ENCODE assay signal across 10 mouse cellular contexts in the genomic region with DNA sequence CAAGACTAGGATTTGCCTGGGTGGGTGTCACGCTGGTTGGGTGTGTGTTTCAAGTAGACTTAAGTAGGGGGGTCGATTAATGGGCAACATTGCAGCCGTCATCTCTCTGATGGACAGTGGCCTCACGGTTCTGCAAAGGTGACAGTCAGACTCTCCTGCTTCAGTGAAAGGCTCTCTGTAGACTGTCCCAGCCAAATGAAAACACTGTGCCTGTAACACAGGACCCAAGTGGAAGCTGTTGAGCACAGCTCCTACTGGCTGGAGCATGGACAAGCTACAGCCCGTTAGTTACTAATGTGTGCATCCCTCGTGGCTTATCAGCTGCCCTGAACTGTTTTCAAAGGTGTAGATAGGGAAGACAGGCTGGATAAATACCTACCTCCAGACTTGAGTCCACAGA. TPM values are rescaled to one million over a fixed set of nuclear protein-coding genes. Genes with fewer than 3 reads are reported as not detected.
DNase-seq lines count a peak whose midpoint lies in the region; ATAC-seq and TF ChIP-seq lines count a peak whose summit lies in the region.
"Had no signal": no experiment of that assay in that cellular context is flagged by ENCODE, and none has a peak within 500 bp of the region (broad histone marks: within the 10 kb centered on the region; RNA-seq: fewer than 3 reads in every experiment).

No protein-coding gene starts in this region.

- no peaks in the 10 kb centered on the region for H3K9me3 ChIP-seq in embryonic facial prominence, embryonic 15.5 days (replicated peaks)
- H3K9me3 ChIP-seq in hindbrain, embryonic 10.5 days: no peaks in the 10 kb centered on the region
- H3K9me3 ChIP-seq in midbrain, postnatal 0 days (ENCODE audit: low read length): no peaks in the 10 kb centered on the region

- TF ChIP-seq CTCF in layer of hippocampus, adult 2 months (conservative IDR thresholded peaks at IDR 0.05): no peak
- TF ChIP-seq CTCF in midbrain, postnatal 0 days (IDR thresholded peaks at IDR 0.05): no peak

- DNase-seq in layer of hippocampus, adult 2 months (ENCODE audit: low spot score in 2 of 2): no peak
- DNase-seq in layer of hippocampus, adult 9-10 months (ENCODE audit: low spot score): no peak
- DNase-seq in hindbrain, embryonic 10.5 days (ENCODE audit: low spot score): no peak
- DNase-seq in midbrain, postnatal 0 days (ENCODE audit: low spot score): no peak
- DNase-seq in thymus, postnatal 0 days (ENCODE audit: low spot score): no peak
- no peak for DNase-seq in gastrocnemius, postnatal 25 days
- no peak for DNase-seq in urinary bladder, postnatal 10 days (ENCODE audit: low spot score)

- H3K4me1 ChIP-seq in embryonic facial prominence, embryonic 15.5 days: peaks cover 86% of the 10 kb centered on the region
- peaks cover 98% of the 10 kb centered on the region for H3K4me1 ChIP-seq in hindbrain, embryonic 10.5 days (replicated peaks)
- peaks cover 12% of the 10 kb centered on the region for H3K4me1 ChIP-seq in midbrain, postnatal 0 days (ENCODE audit: insufficient read depth, low read length)

- no peaks in the 10 kb centered on the region for H3K36me3 ChIP-seq in embryonic facial prominence, embryonic 15.5 days
- H3K36me3 ChIP-seq in hindbrain, embryonic 10.5 days: peaks cover 29% of the 10 kb centered on the region
- no peaks in the 10 kb centered on the region for H3K36me3 ChIP-seq in midbrain, postnatal 0 days (ENCODE audit: insufficient read depth, low read length)

- no peak overlapping the region for H3K9ac ChIP-seq in embryonic facial prominence, embryonic 15.5 days
- no peak overlapping the region for H3K9ac ChIP-seq in midbrain, postnatal 0 days (replicated peaks; ENCODE audit: low read length, poor library complexity, severe bottlenecking)

- ATAC-seq in embryonic facial prominence, embryonic 15.5 days (ENCODE audit: insufficient number of reproducible peaks, low FRiP score, low TSS enrichment, low read depth): no peak
- no peak for ATAC-seq in midbrain, postnatal 0 days (ENCODE audit: low FRiP score)

- peak overlapping the region; percentile 67 for H3K4me3 ChIP-seq in layer of hippocampus, adult 2 months
- H3K4me3 ChIP-seq in embryonic facial prominence, embryonic 15.5 days (replicated peaks): peak overlapping the region; percentile 49
- peak overlapping the region; percentile 61 for H3K4me3 ChIP-seq in hindbrain, embryonic 10.5 days
- 0 out of 2 replicates have a peak overlapping the region, but pooled peaks have one; percentile 17 for H3K4me3 ChIP-seq in midbrain, postnatal 0 days (ENCODE audit: low read depth, low read length)

- H3K27ac ChIP-seq in layer of hippocampus, adult 2 months: peak overlapping the region; percentile 95
- 0 out of 2 replicates have a peak overlapping the region, but pooled peaks have one; percentile 23 for H3K27ac ChIP-seq in embryonic facial prominence, embryonic 15.5 days (replicated peaks)
- H3K27ac ChIP-seq in hindbrain, embryonic 10.5 days: peak overlapping the region; percentile 86
- no peak overlapping the region for H3K27ac ChIP-seq in midbrain, postnatal 0 days (ENCODE audit: low read depth, low read length)

- peaks cover 4% of the 10 kb centered on the region; the same call in 1 of the 2 replicates for H3K27me3 ChIP-seq in embryonic facial prominence, embryonic 15.5 days
- peaks cover 12% of the 10 kb centered on the region for H3K27me3 ChIP-seq in hindbrain, embryonic 10.5 days (ENCODE audit: insufficient read depth, poor library complexity, severe bottlenecking)
- H3K27me3 ChIP-seq in midbrain, postnatal 0 days (ENCODE audit: insufficient read depth, low read length): peaks cover under 1% of the 10 kb centered on the region; the same call in 1 of the 2 replicates

- 47% methylated on average over 6 of the region's 6 CpGs for WGBS in embryonic facial prominence, embryonic 15.5 days
- 64% methylated on average over 6 of the region's 6 CpGs for WGBS in hindbrain, embryonic 10.5 days
- 43% methylated on average over 6 of the region's 6 CpGs for WGBS in midbrain, postnatal 0 days

- H3K4me2 ChIP-seq in embryonic facial prominence, embryonic 15.5 days (replicated peaks): peak overlapping the region; percentile 44
- H3K4me2 ChIP-seq in midbrain, postnatal 0 days (ENCODE audit: low read depth, low read length, poor library complexity, severe bottlenecking): peak overlapping the region; percentile 48

RNA-seq across cellular contexts. Expression of a gene that starts 3.5 kb away (rescaled TPM):
- 10 to 100 TPM; 13.7 to 17.8 TPM for total RNA-seq in layer of hippocampus, adult 2 months (2021)
- 29.9 and 31.9 TPM in 2 replicates for polyA plus RNA-seq in embryonic facial prominence, embryonic 15.5 days (2015; fragmentation: Nextera tagmentation; extraction: Ambion mirVana)
- 19.2 and 22.3 TPM in 2 replicates for polyA plus RNA-seq in hindbrain, embryonic 10.5 days (2016; fragmentation: Nextera tagmentation; extraction: Ambion mirVana)
- total RNA-seq in midbrain, postnatal 0 days (2014; rRNA removed): 7.9 and 9.6 TPM in 2 replicates
- 4.5 and 5.7 TPM in 2 replicates for polyA plus RNA-seq in midbrain, postnatal 0 days (2015; fragmentation: Nextera tagmentation; extraction: Ambion mirVana)
- 1.6 TPM in 2 replicates for polyA plus RNA-seq in thymus, postnatal 0 days (2015; fragmentation: Nextera tagmentation; extraction: Ambion mirVana)
- 10 to 100 TPM; 10.5 to 13.2 TPM for total RNA-seq in gastrocnemius, postnatal 25 days (2021)
- total RNA-seq: megakaryocyte, adult 5-6 weeks; MEL had no signal

RNA-seq across cellular contexts. Expression of a gene that starts 54.1 kb away (rescaled TPM):
- 1 to 10 TPM; 1.6 to 2.4 TPM for total RNA-seq in layer of hippocampus, adult 2 months (2021)
- polyA plus RNA-seq in embryonic facial prominence, embryonic 15.5 days (2015; fragmentation: Nextera tagmentation; extraction: Ambion mirVana): 2.5 and 6.9 TPM in 2 replicates
- 0.25 and 1.4 TPM in 2 replicates for polyA plus RNA-seq in hindbrain, embryonic 10.5 days (2016; fragmentation: Nextera tagmentation; extraction: Ambion mirVana)
- total RNA-seq in midbrain, postnatal 0 days (2014; rRNA removed): 2.7 TPM in 1 of 2 replicates, not detected in the other
- 0.55 and 0.83 TPM in 2 replicates for polyA plus RNA-seq in midbrain, postnatal 0 days (2015; fragmentation: Nextera tagmentation; extraction: Ambion mirVana)
- polyA plus RNA-seq in thymus, postnatal 0 days (2015; fragmentation: Nextera tagmentation; extraction: Ambion mirVana): 0.07 and 0.14 TPM in 2 replicates
- not detected for total RNA-seq in gastrocnemius, postnatal 25 days (2021)
- total RNA-seq: megakaryocyte, adult 5-6 weeks; MEL had no signal

Comparison
In these comparisons a context has a peak if more than half of its experiments do, and no peak if none do; other contexts are left out.
1. H3K4me3 ChIP-seq: peak in every context shown above with its lines; median percentile 67 in layer of hippocampus, adult 2 months; 61 in hindbrain, embryonic 10.5 days; 49 in embryonic facial prominence, embryonic 15.5 days; 17 in midbrain, postnatal 0 days.